ENCODE assay signal across 13 mouse cellular contexts in the genomic region with DNA sequence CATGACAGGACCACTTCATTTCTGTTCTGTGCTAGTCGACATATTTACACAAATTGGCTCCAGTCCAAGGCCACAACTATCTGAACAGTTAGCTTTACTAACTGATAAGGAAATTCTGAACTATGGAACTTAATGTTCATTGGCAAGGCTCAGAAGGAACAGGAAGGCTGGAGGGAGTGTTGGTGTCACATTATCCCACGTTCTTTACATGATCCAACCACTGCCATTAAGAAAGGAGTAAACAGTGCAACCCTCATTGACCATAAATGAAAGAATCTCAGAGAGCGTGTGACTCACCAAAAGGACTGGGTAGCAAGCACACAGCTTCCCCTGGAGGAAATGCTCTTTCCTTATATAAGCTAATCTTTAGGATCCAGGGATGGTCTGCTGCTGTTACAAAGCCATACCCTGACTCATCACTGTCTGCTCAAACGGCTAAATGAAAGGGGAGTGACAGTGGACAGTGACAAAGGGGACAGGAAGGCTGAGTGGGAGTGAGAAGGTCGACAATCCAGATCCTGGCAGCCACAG.
DNase-seq lines count a peak whose midpoint lies in the region; ATAC-seq and TF ChIP-seq lines count a peak whose summit lies in the region.
"Had no signal": no experiment of that assay in that cellular context is flagged by ENCODE, and none has a peak within 500 bp of the region (broad histone marks: within the 10 kb centered on the region; RNA-seq: fewer than 3 reads in every experiment).

No protein-coding gene starts in this region.

- H3K4me2 ChIP-seq in midbrain, embryonic 16.5 days (ENCODE audit: low read length): no peak overlapping the region
- H3K4me2 ChIP-seq in midbrain, embryonic 14.5 days (ENCODE audit: low read length): no peak overlapping the region
- H3K4me2 ChIP-seq: midbrain, embryonic 13.5 days; neural tube, embryonic 13.5 days had no signal

- DNase-seq in adrenal gland, postnatal 14 days: peak; percentile 41
- DNase-seq in adrenal gland, adult 18-20 months (ENCODE audit: low spot score in 2 of 2): no peak
- DNase-seq in kidney, postnatal 10 days: peak; percentile 12
- DNase-seq in kidney, adult 2 months: no peak
- peak; percentile 23 to 52 for DNase-seq in adrenal gland, postnatal 36 days
- peak; percentile 16 for DNase-seq in large intestine, adult 2 months (ENCODE audit: low read depth, low spot score)
- no peak for DNase-seq in midbrain, embryonic 14.5 days
- DNase-seq: cerebellum, adult 8-10 months; lung, postnatal 14 days had no signal

- H3K9ac ChIP-seq in midbrain, embryonic 16.5 days (ENCODE audit: low read depth, low read length): no peak overlapping the region
- no peak overlapping the region for H3K9ac ChIP-seq in midbrain, embryonic 14.5 days (replicated peaks; ENCODE audit: low read length)
- H3K9ac ChIP-seq: midbrain, embryonic 13.5 days; neural tube, embryonic 13.5 days had no signal

- no peak overlapping the region for H3K27ac ChIP-seq in kidney, adult 2 months (ENCODE audit: insufficient read depth, low read depth, low read length)
- H3K27ac ChIP-seq in midbrain, embryonic 16.5 days (ENCODE audit: low read length): no peak overlapping the region
- H3K27ac ChIP-seq in midbrain, embryonic 14.5 days (replicated peaks; ENCODE audit: low read depth, low read length): no peak overlapping the region
- H3K27ac ChIP-seq: forebrain, embryonic 10.5 days; midbrain, embryonic 13.5 days; neural tube, embryonic 13.5 days had no signal

- no peak for TF ChIP-seq POLR2A in kidney, adult 2 months (IDR thresholded peaks at IDR 0.05; ENCODE audit: low read depth, low read length)

- H3K4me1 ChIP-seq in kidney, adult 2 months (ENCODE audit: control insufficient read depth, insufficient read depth, low read length): no peaks in the 10 kb centered on the region
- H3K4me1 ChIP-seq in midbrain, embryonic 16.5 days (ENCODE audit: control insufficient read depth, insufficient read depth, low read length): no peaks in the 10 kb centered on the region
- H3K4me1 ChIP-seq in midbrain, embryonic 14.5 days (ENCODE audit: control insufficient read depth, insufficient read depth, low read length): no peaks in the 10 kb centered on the region
- H3K4me1 ChIP-seq: midbrain, embryonic 13.5 days had no signal

- H3K36me3 ChIP-seq in kidney, adult 2 months (ENCODE audit: control insufficient read depth, insufficient read depth, low read length): no peaks in the 10 kb centered on the region
- H3K36me3 ChIP-seq in midbrain, embryonic 16.5 days (ENCODE audit: control insufficient read depth, insufficient read depth, low read length): no peaks in the 10 kb centered on the region
- H3K36me3 ChIP-seq in midbrain, embryonic 14.5 days (ENCODE audit: control insufficient read depth, insufficient read depth, low read length): no peaks in the 10 kb centered on the region
- H3K36me3 ChIP-seq: forebrain, embryonic 10.5 days; midbrain, embryonic 13.5 days; neural tube, embryonic 13.5 days had no signal

- WGBS in kidney, adult 2 months: 33% methylated on average over 5 of the region's 5 CpGs
- 5% methylated on average over 5 of the region's 5 CpGs for WGBS in large intestine, adult 2 months
- WGBS in midbrain, embryonic 16.5 days: 60% methylated on average over 5 of the region's 5 CpGs
- WGBS in midbrain, embryonic 14.5 days: 66% methylated on average over 5 of the region's 5 CpGs

- H3K27me3 ChIP-seq in kidney, adult 2 months (replicated peaks; ENCODE audit: control insufficient read depth, insufficient read depth, low read length): no peaks in the 10 kb centered on the region
- no peaks in the 10 kb centered on the region for H3K27me3 ChIP-seq in midbrain, embryonic 16.5 days (ENCODE audit: control insufficient read depth, insufficient read depth, low read depth, low read length)
- no peaks in the 10 kb centered on the region for H3K27me3 ChIP-seq in midbrain, embryonic 14.5 days (ENCODE audit: control insufficient read depth, insufficient read depth, low read length)
- H3K27me3 ChIP-seq: midbrain, embryonic 13.5 days; neural tube, embryonic 13.5 days had no signal

- no peak overlapping the region for H3K4me3 ChIP-seq in kidney, adult 2 months (ENCODE audit: insufficient read depth, low read depth, low read length)
- H3K4me3 ChIP-seq in midbrain, embryonic 16.5 days (ENCODE audit: low read depth, low read length): no peak overlapping the region
- H3K4me3 ChIP-seq in midbrain, embryonic 14.5 days (replicated peaks; ENCODE audit: low read depth, low read length): no peak overlapping the region
- H3K4me3 ChIP-seq: forebrain, embryonic 10.5 days; midbrain, embryonic 13.5 days; neural tube, embryonic 13.5 days had no signal

- TF ChIP-seq CTCF in kidney, adult 2 months (conservative IDR thresholded peaks at IDR 0.05; ENCODE audit: insufficient read depth, insufficient read length, low read depth, low read length): no peak

- H3K9me3 ChIP-seq in midbrain, embryonic 16.5 days (replicated peaks; ENCODE audit: control insufficient read depth, low read length, poor library complexity, severe bottlenecking): no peaks in the 10 kb centered on the region
- H3K9me3 ChIP-seq in midbrain, embryonic 14.5 days (ENCODE audit: control insufficient read depth, low read length): no peaks in the 10 kb centered on the region
- H3K9me3 ChIP-seq: forebrain, embryonic 10.5 days; midbrain, embryonic 13.5 days; neural tube, embryonic 13.5 days had no signal

- ATAC-seq in midbrain, embryonic 16.5 days: no peak
- ATAC-seq in midbrain, embryonic 14.5 days (ENCODE audit: low FRiP score, low TSS enrichment): no peak
- ATAC-seq: midbrain, embryonic 13.5 days had no signal

Comparison
In these comparisons a context has a peak if more than half of its experiments do, and no peak if none do; other contexts are left out.
1. DNase-seq: peak in adrenal gland, postnatal 14 days (single experiment), kidney, postnatal 10 days (single experiment), adrenal gland, postnatal 36 days (2 of 2) and large intestine, adult 2 months (single experiment); none in adrenal gland, adult 18-20 months (0 of 2), kidney, adult 2 months (single experiment) and midbrain, embryonic 14.5 days (single experiment).